Mouse (Mus musculus) stomach, embryonic 15.5 days (tissue): ENCODE data around the gene Gm15319. TPM values are rescaled to one million over a fixed set of nuclear protein-coding genes. Genes with fewer than 3 reads are reported as not detected.
"Not testable (repeated sequence)": the region's sequence is repeated elsewhere in the genome, so short reads cannot be mapped to it uniquely, and the experiment has no call there.

ENCODE experiments used
- ATAC-seq: fragments of 200-750 bp; cut with Nextera tagmentation; 2 replicates; pipeline ENCODE4 v1.8.0; 2017; ENCODE audit warnings: low read depth, moderate number of reproducible peaks, moderate TSS enrichment; ENCODE audit not compliant: insufficient read depth, low FRiP score
- H3K27ac ChIP-seq: fragments of 300-500 bp; sonication (generic); 2 replicates; pipeline ENCODE4 v1.5.1; 2015; ENCODE audit warnings: mild to moderate bottlenecking, inconsistent platforms
- H3K27me3 ChIP-seq: fragments of 300-500 bp; sonication (generic); replicated peaks from 2 replicates; pipeline ENCODE4 v1.6.1; 2015; ENCODE audit warnings: inconsistent platforms
- H3K36me3 ChIP-seq: fragments of 300-500 bp; sonication (generic); 2 replicates; pipeline ENCODE4 v1.6.1; 2015; ENCODE audit warnings: inconsistent platforms
- H3K4me1 ChIP-seq: fragments of 300-500 bp; sonication (generic); 2 replicates; pipeline ENCODE4 v1.6.1; 2015; ENCODE audit warnings: inconsistent platforms
- H3K4me2 ChIP-seq: fragments of 300-500 bp; sonication (generic); 2 replicates; pipeline ENCODE4 v1.6.1; 2015; ENCODE audit warnings: mild to moderate bottlenecking, inconsistent platforms
- H3K4me3 ChIP-seq: fragments of 300-500 bp; sonication (generic); replicated peaks from 2 replicates; pipeline ENCODE4 v1.5.1; 2015; ENCODE audit warnings: inconsistent platforms
- H3K9ac ChIP-seq: fragments of 300-500 bp; sonication (generic); 2 replicates; pipeline ENCODE4 v1.6.1; 2015; ENCODE audit warnings: inconsistent platforms
- H3K9me3 ChIP-seq: fragments of 300-500 bp; sonication (generic); 2 replicates; pipeline ENCODE4 v1.6.1; 2016; ENCODE audit warnings: inconsistent platforms
- WGBS: fragments of 180-500 bp; shearing (Covaris S2); methylation state at CpG from one replicate; pipeline ENCODE4 v1.1.7; 2015; 5-methylcytosine and 5-hydroxymethylcytosine counted together
- polyA plus RNA-seq: library from polyadenylated mRNA; unstranded; fragments of >200 nt; fragmentation: Nextera tagmentation; extraction: Ambion mirVana; gene quantifications from 2 replicates; pipeline ENCODE4 v1.2.1, GENCODE M21; 2015

Gene Gm15319
- polyA plus RNA-seq, 1 experiment from 2014 or later = 0.21 TPM

GRCm38 (mm10) chr8:20379650-20380436, 16.8 kb upstream of the Gm15319 start:
- H3K4me2 ChIP-seq, H3K9ac ChIP-seq, H3K4me1 ChIP-seq, ATAC-seq, H3K27ac ChIP-seq, H3K36me3 ChIP-seq, H3K4me3 ChIP-seq, H3K9me3 ChIP-seq, H3K27me3 ChIP-seq: not testable (repeated sequence)
- 100% methylated on average over 1 of the region's 4 CpGs for WGBS

- not testable (repeated sequence) for H3K36me3 ChIP-seq, H3K9ac ChIP-seq, H3K9me3 ChIP-seq, H3K4me3 ChIP-seq, H3K27ac ChIP-seq, H3K27me3 ChIP-seq, H3K4me2 ChIP-seq, H3K4me1 ChIP-seq
- peak; percentile 75 for ATAC-seq
- 82% methylated on average over 4 of the region's 8 CpGs for WGBS
These were observed 16.0 kb upstream of the Gm15319 start for GRCm38 (mm10) chr8:20378786-20379649.

GRCm38 (mm10) chr8:20378353-20378752, 15.3 kb upstream of the Gm15319 start:
- whole genome bisulfite sequencing = 87% methylated on average over 6 of the region's 8 CpGs
- not testable (repeated sequence) for H3K4me3 ChIP-seq, H3K9me3 ChIP-seq, H3K27ac ChIP-seq, H3K9ac ChIP-seq, H3K4me1 ChIP-seq, ATAC-seq, H3K36me3 ChIP-seq, H3K27me3 ChIP-seq, H3K4me2 ChIP-seq

- not testable (repeated sequence) for H3K27ac ChIP-seq, H3K9me3 ChIP-seq, H3K4me1 ChIP-seq, ATAC-seq, H3K36me3 ChIP-seq, H3K9ac ChIP-seq, H3K27me3 ChIP-seq, H3K4me2 ChIP-seq, H3K4me3 ChIP-seq
- WGBS = no CpG with 5 or more reads among the region's 3 CpGs
These were observed 12.7 kb upstream of the Gm15319 start for GRCm38 (mm10) chr8:20375698-20376097.

GRCm38 (mm10) chr8:20356386-20356785, 6.6 kb downstream of the Gm15319 start:
- not testable (repeated sequence) for H3K27me3 ChIP-seq, H3K4me3 ChIP-seq, H3K9me3 ChIP-seq, H3K36me3 ChIP-seq, H3K27ac ChIP-seq, H3K9ac ChIP-seq, ATAC-seq, H3K4me1 ChIP-seq, H3K4me2 ChIP-seq
- 82% methylated on average over 5 of the region's 5 CpGs for WGBS

GRCm38 (mm10) chr8:20353579-20353978, 9.4 kb downstream of the Gm15319 start:
- not testable (repeated sequence) for H3K9ac ChIP-seq, H3K4me3 ChIP-seq, H3K27ac ChIP-seq, ATAC-seq, H3K4me1 ChIP-seq, H3K36me3 ChIP-seq, H3K27me3 ChIP-seq, H3K9me3 ChIP-seq, H3K4me2 ChIP-seq
- WGBS = 89% methylated on average over 2 of the region's 3 CpGs

- H3K36me3 ChIP-seq, H3K27me3 ChIP-seq, H3K4me1 ChIP-seq, H3K27ac ChIP-seq, H3K9me3 ChIP-seq, H3K9ac ChIP-seq, ATAC-seq, H3K4me3 ChIP-seq, H3K4me2 ChIP-seq: not testable (repeated sequence)
- WGBS = 90% methylated on average over 5 of the region's 6 CpGs
These were observed 60.3 kb downstream of the Gm15319 start for GRCm38 (mm10) chr8:20302759-20303158.

GRCm38 (mm10) chr8:20300042-20300441, 63.0 kb downstream of the Gm15319 start:
- H3K27ac ChIP-seq, ATAC-seq, H3K9ac ChIP-seq, H3K36me3 ChIP-seq, H3K4me1 ChIP-seq, H3K4me2 ChIP-seq, H3K27me3 ChIP-seq, H3K4me3 ChIP-seq, H3K9me3 ChIP-seq: not testable (repeated sequence)
- 75% methylated on average over 4 of the region's 4 CpGs for WGBS

GRCm38 (mm10) chr8:20297939-20298505, 65.0 kb downstream of the Gm15319 start:
- H3K27ac ChIP-seq, H3K4me3 ChIP-seq, H3K9me3 ChIP-seq, H3K27me3 ChIP-seq, ATAC-seq, H3K9ac ChIP-seq, H3K4me1 ChIP-seq, H3K4me2 ChIP-seq, H3K36me3 ChIP-seq: not testable (repeated sequence)
- 83% methylated on average over 12 of the region's 13 CpGs for WGBS

- 12% methylated on average over 66 of the region's 73 CpGs for WGBS
- peak overlapping the region; percentile 70 for H3K9ac ChIP-seq
- H3K9me3 ChIP-seq, H3K36me3 ChIP-seq, H3K27me3 ChIP-seq, H3K4me1 ChIP-seq: not testable (repeated sequence)
- peak; percentile 95 for ATAC-seq
- H3K4me3 ChIP-seq = peak overlapping the region; percentile 62
- peak overlapping the region; percentile 65; the same call in 1 of the 2 replicates for H3K27ac ChIP-seq
- H3K4me2 ChIP-seq = peak overlapping the region; percentile 55
These were observed 66.0 kb downstream of the Gm15319 start for GRCm38 (mm10) chr8:20296803-20297702.

- 92% methylated on average over 3 of the region's 4 CpGs for WGBS
- not testable (repeated sequence) for H3K4me1 ChIP-seq, H3K27me3 ChIP-seq, H3K9me3 ChIP-seq, H3K36me3 ChIP-seq, H3K4me2 ChIP-seq, H3K27ac ChIP-seq, H3K9ac ChIP-seq, ATAC-seq, H3K4me3 ChIP-seq
These were observed 67.1 kb downstream of the Gm15319 start for GRCm38 (mm10) chr8:20295881-20296280.
